Mouse (Mus musculus) liver, embryonic 16.5 days (tissue): Measurements from ENCODE around the gene Sept1. TPM values are rescaled to one million over a fixed set of nuclear protein-coding genes. Genes with fewer than 3 reads are reported as not detected.

Source experiments
- ATAC-seq: fragments of 200-750 bp; cut with Nextera tagmentation; 2 replicates; pipeline ENCODE4 v1.8.0; 2017; ENCODE audit warnings: low read depth, mild to moderate bottlenecking, moderate number of reproducible peaks, moderate library complexity
- H3K27ac ChIP-seq: fragments of 300-500 bp; sonication (generic); 2 replicates; pipeline ENCODE4 v1.5.1; 2014; ENCODE audit warnings: mild to moderate bottlenecking, low read length
- H3K27me3 ChIP-seq: fragments of 300-500 bp; sonication (generic); 2 replicates; pipeline ENCODE4 v1.6.1; 2014; ENCODE audit warnings: low read depth, low read length, mixed read lengths; ENCODE audit not compliant: control insufficient read depth, insufficient read depth
- H3K36me3 ChIP-seq: fragments of 300-500 bp; sonication (generic); 2 replicates; pipeline ENCODE4 v1.6.1; 2014; ENCODE audit warnings: mild to moderate bottlenecking; ENCODE audit not compliant: control insufficient read depth, insufficient read depth
- H3K4me1 ChIP-seq: fragments of 300-500 bp; sonication (generic); 2 replicates; pipeline ENCODE4 v1.6.1; 2014; ENCODE audit warnings: low read depth, low read length, mixed read lengths; ENCODE audit not compliant: control insufficient read depth
- H3K4me2 ChIP-seq: fragments of 300-500 bp; sonication (generic); 2 replicates; pipeline ENCODE4 v1.6.1; 2014; ENCODE audit warnings: low read depth, low read length, mixed read lengths
- H3K4me3 ChIP-seq: fragments of 300-500 bp; sonication (generic); 2 replicates; pipeline ENCODE4 v1.5.1; 2014; ENCODE audit warnings: low read depth, mild to moderate bottlenecking, low read length
- H3K9ac ChIP-seq: fragments of 300-500 bp; sonication (generic); 2 replicates; pipeline ENCODE4 v1.6.1; 2014; ENCODE audit warnings: low read depth, low read length
- H3K9me3 ChIP-seq: fragments of 300-500 bp; sonication (generic); replicated peaks from 2 replicates; pipeline ENCODE4 v1.6.1; 2016; ENCODE audit warnings: low read length; ENCODE audit not compliant: control insufficient read depth
- WGBS: fragments of 180-500 bp; shearing (Covaris S2); extraction: QIAGEN DNeasy Blood & Tissue Kit; methylation state at CpG from one replicate; pipeline ENCODE4 v1.1.7; 2014; ENCODE audit not compliant: insufficient replicate concordance; 5-methylcytosine and 5-hydroxymethylcytosine counted together
- polyA plus RNA-seq: library from polyadenylated mRNA; unstranded; fragments of >200 nt; fragmentation: Nextera tagmentation; extraction: Ambion mirVana; gene quantifications from 2 replicates; pipeline ENCODE4 v1.2.1, GENCODE M21; 2015

The Sept1 gene
- polyA plus RNA-seq, 1 experiment from 2014 or later, result 11.1 TPM

DNA sequence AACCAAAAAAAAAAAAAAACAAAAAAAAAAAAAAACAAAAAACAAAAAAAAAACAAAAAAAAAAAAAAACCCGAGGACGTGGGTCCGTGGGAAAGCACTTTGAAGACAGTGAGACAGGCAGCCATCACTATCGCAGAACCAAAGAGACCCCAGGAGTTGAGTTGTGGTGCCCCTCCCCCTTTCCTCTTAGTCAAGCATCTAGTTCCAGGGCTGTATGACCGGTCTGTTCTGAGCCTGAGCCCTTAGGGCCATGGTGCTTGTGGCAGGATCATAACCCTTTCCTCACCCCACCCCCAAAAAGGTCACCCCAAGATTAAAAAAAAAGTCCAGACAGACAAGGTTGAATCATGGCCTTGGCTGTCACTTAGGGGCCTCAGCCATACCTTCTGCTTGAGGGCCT is 16.6 kb downstream of the Sept1 start:
- Histone ChIP-seq H3K36me3 (no peaks in the 10 kb centered on the region), H3K27me3 (no peaks in the 10 kb centered on the region), H3K4me1 (peaks cover 38% of the 10 kb centered on the region), H3K4me2 (no peak overlapping the region), H3K4me3 (no peak overlapping the region), H3K9me3 (no peaks in the 10 kb centered on the region), H3K27ac (no peak overlapping the region), H3K9ac (no peak overlapping the region)
- ATAC-seq, result no peak
- 72% methylated on average over 5 of the region's 5 CpGs for WGBS

DNA sequence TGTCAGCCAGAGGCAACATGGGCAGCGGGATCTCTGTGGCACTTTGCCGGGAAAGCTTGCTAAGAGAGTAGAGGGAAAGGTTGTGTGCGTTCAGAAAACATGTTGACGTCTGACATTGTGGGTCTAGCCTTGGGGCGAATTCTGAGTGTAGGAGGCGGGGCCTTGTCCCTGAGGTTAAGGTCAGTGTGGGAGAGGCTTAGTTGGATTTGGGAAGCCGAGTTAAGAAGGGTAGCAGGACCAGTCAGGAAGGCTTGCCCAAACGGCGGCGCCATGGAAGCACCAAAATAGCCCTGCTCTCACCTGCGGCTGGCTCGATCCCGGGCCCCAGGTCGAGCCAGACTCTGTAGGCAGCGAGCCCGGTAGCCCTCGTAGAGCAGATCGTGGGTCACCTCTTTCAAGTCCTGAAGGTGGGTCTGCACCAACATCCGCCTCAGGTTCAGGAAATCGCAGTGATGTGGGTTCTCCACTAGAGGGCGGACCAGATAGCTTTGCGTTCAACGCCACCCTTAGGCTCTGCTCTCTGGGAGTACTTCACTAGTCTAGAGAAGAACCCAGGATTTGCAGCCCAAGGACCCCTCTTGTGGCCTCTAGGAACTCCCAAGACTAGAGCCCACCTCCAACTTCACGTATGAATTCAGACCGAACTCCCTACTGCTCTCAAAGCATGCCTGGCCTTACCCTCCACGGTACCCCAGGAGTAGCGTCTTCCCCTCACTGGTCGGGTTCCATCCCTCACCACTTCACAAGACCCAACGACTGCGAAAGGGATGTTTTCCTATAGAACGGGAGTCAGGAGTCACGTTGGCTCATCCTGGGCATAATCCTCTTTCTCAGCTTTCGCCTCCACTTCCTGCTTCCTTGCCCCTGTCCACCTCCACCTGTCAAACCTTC is 17.7 kb downstream of the Sept1 start:
- Histone ChIP-seq H3K4me3 (peak overlapping the region; percentile 37), H3K4me2 (peak overlapping the region; percentile 52), H3K27me3 (no peaks in the 10 kb centered on the region), H3K9ac (peak overlapping the region; percentile 45), H3K4me1 (peaks cover 42% of the 10 kb centered on the region), H3K36me3 (no peaks in the 10 kb centered on the region), H3K27ac (peak overlapping the region; percentile 8; the same call in 1 of the 2 replicates), H3K9me3 (no peaks in the 10 kb centered on the region)
- 29% methylated on average over 33 of the region's 33 CpGs for whole genome bisulfite sequencing
- ATAC-seq, result peak; percentile 22; the same call in 1 of the 2 replicates

DNA sequence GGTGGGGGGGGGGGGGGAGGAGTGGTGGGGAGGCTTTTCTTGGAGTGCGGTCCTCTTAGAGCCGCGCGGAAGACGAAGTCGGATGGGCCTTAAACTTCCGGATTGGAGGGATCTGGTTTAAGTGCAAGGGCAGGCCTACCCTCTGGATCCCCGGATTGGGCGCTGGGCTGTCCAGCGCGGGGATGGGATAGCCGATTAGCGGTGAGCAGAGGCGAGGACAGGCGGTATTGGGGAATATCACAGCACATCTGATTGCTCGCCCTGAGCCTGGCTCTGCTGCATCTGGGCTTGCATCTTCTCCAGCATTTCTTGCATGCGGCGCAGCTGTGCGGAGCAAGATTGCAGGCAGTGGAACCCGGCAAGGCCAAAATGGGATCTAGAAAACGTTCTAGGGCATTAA is 18.4 kb downstream of the Sept1 start:
- no peak for ATAC-seq
- H3K4me1 ChIP-seq, result peaks cover 49% of the 10 kb centered on the region
- H3K27ac ChIP-seq, result no peak overlapping the region
- no peaks in the 10 kb centered on the region for H3K27me3 ChIP-seq
- no peak overlapping the region for H3K4me3 ChIP-seq
- no peaks in the 10 kb centered on the region for H3K9me3 ChIP-seq
- H3K36me3 ChIP-seq, result no peaks in the 10 kb centered on the region
- no peak overlapping the region for H3K4me2 ChIP-seq
- no peak overlapping the region for H3K9ac ChIP-seq
- 74% methylated on average over 21 of the region's 21 CpGs for WGBS

DNA sequence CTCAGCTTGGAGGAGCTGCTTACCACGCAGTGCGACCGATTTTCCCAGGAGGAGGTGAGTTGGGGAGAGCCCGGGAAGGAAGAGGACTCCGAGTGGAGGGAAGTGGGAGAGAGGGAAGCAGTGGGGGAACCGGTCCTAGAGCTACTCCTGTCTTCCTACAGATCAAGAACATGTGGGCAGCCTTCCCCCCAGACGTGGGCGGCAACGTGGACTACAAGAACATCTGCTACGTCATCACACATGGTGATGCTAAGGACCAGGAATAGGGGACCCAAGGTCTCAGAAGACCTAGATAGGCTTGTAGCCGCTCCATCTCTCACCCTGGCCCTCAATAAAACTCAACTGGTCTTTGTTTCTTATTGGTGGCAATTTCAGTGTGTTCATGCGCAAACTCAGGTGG is 19.0 kb downstream of the Sept1 start:
- 64% methylated on average over 12 of the region's 12 CpGs for WGBS
- Histone ChIP-seq H3K9me3 (no peaks in the 10 kb centered on the region), H3K9ac (no peak overlapping the region), H3K4me3 (no peak overlapping the region), H3K4me1 (peaks cover 46% of the 10 kb centered on the region), H3K36me3 (no peaks in the 10 kb centered on the region), H3K4me2 (no peak overlapping the region), H3K27me3 (no peaks in the 10 kb centered on the region), H3K27ac (no peak overlapping the region)
- ATAC-seq, result no peak

DNA sequence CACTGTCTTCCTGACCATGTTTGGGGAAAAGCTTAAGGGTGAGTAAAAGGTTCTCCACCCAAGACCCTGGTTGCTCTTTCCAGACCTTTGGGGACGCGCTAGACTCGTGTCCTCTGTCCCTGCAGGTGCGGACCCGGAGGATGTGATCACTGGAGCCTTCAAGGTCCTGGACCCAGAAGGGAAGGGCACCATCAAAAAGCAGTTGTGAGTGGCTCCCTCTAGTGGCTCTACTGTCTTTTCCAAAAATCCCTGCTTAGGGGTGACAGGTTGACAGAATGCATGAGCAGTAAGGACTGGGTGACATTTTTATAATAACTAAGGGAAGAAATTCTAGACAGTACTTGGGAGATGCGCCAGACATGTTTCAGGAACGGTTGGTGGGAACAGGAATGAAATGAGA is 19.4 kb downstream of the Sept1 start:
- H3K4me1 ChIP-seq, result peaks cover 41% of the 10 kb centered on the region
- no peaks in the 10 kb centered on the region for H3K36me3 ChIP-seq
- H3K9ac ChIP-seq, result no peak overlapping the region
- H3K27ac ChIP-seq, result no peak overlapping the region
- H3K27me3 ChIP-seq, result no peaks in the 10 kb centered on the region
- no peak overlapping the region for H3K4me3 ChIP-seq
- WGBS, result 30% methylated on average over 7 of the region's 7 CpGs
- ATAC-seq, result no peak
- H3K9me3 ChIP-seq, result no peaks in the 10 kb centered on the region
- no peak overlapping the region for H3K4me2 ChIP-seq

DNA sequence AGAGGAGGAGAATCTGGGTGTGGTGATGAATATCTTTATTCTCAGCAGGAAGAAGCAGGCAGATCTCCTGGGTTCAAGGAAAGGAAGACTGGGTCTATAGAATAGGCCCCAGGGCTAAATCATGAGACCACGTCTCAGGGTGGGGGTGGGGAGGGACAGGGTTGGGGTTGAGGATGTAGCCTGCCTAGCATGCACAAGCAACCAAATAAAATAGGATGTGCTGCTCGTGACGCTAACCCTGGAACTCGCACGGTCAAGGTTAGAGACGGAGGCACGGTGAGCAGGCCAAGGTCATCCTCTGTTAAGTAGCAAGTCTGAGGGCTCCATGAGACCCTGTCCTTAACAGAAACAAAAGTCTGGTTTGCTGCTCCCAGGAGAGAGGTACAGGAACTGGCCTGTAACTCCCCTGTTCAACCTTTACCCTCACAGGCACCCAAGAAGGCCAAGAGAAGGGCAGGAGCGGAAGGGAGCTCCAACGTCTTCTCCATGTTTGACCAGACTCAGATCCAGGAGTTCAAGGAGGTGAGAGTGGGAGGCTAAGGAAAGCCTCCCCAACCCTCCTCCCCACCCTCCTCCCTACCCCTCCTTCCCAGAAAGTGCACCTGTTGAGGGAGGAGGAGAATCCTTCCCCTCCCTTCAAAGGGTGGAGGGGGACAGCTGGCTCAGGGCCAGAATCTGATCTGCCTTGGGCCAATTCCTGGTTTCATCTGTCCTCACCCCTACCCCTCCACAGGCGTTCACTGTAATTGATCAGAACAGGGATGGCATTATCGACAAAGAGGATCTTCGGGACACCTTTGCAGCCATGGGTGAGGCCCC is 20.3 kb downstream of the Sept1 start:
- H3K9me3 ChIP-seq, result no peaks in the 10 kb centered on the region
- H3K4me2 ChIP-seq, result no peak overlapping the region
- 78% methylated on average over 12 of the region's 12 CpGs for WGBS
- H3K4me3 ChIP-seq, result no peak overlapping the region
- no peak for ATAC-seq
- peaks cover 33% of the 10 kb centered on the region for H3K4me1 ChIP-seq
- H3K9ac ChIP-seq, result no peak overlapping the region
- H3K36me3 ChIP-seq, result no peaks in the 10 kb centered on the region
- H3K27me3 ChIP-seq, result no peaks in the 10 kb centered on the region
- H3K27ac ChIP-seq, result no peak overlapping the region

DNA sequence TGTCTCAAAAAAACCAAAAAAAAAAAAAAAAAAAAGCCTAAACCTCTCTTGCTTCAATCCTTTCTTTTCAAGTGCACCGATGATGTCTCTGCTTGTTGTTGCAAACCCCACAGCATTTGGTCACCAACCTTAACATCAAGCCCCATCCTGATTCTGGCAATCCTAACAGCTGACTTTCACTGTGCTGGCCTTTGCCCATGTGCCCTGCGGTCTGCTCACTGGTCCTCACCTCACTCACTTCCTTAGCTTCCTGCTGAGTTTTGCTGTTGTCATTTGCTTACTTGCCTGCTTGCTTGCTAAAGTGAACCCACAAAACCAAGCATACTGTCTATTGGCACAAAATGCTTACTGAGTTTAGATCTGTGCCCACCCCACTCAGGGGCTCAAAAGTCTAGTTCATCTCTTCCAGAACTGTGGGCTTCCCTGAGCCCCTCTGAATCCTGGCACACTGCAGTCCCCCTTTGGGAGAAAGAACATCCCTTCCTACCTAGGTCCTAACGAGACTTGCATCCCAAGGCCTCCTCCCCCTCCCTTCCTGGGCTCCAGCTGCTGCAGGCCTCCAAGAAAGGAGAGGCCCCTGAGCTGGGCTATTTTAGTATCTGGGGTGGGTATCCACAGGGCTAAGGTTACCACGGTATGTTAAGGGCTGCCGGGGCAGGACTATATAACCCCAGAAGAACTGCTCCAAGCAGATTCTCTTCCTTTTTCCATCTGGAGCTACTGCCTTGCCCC is 21.8 kb downstream of the Sept1 start:
- H3K36me3 ChIP-seq, result no peaks in the 10 kb centered on the region
- H3K27ac ChIP-seq, result 0 out of 2 replicates have a peak overlapping the region, but pooled peaks have one; percentile 13
- no peaks in the 10 kb centered on the region for H3K9me3 ChIP-seq
- H3K4me3 ChIP-seq, result no peak overlapping the region
- WGBS, result 68% methylated on average over 5 of the region's 5 CpGs
- ATAC-seq, result no peak
- no peak overlapping the region for H3K4me2 ChIP-seq
- peaks cover 29% of the 10 kb centered on the region for H3K4me1 ChIP-seq
- H3K9ac ChIP-seq, result no peak overlapping the region
- no peaks in the 10 kb centered on the region for H3K27me3 ChIP-seq

DNA sequence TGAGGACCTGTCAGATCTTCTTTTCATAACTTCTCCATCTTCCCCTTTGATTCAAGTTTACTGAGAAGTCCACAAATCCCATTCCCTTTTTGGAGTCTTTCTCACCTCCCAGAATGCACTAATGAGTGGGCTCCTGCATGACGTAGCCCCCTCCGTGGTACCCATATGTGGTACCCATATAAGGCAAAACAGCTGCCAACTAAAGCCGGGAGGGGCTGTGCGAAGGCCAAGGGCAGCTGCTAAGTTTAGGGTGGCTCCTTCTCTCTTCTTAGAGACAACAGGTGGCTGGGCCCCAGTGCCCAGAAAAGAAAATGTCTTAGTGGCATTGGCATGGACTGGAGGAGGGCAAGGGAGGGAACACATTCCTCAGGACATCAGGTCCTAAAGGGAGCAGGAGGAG is 22.7 kb downstream of the Sept1 start:
- no peak overlapping the region for H3K4me3 ChIP-seq
- H3K27ac ChIP-seq, result peak overlapping the region; percentile 99

More for the DNA sequence above, 22.7 kb downstream of the Sept1 start:
- no peak for ATAC-seq
- Histone ChIP-seq H3K36me3 (no peaks in the 10 kb centered on the region), H3K9me3 (no peaks in the 10 kb centered on the region), H3K4me1 (peaks cover 33% of the 10 kb centered on the region), H3K9ac (peak overlapping the region; percentile 22; the same call in 1 of the 2 replicates), H3K27me3 (no peaks in the 10 kb centered on the region), H3K4me2 (peak overlapping the region; percentile 69; the same call in 1 of the 2 replicates)
- 80% methylated on average over 4 of the region's 4 CpGs for WGBS
